ENCODE assay signal across 13 mouse cellular contexts in genomic region chr5:98255176-98255575, GRCm38 (mm10). TPM values are rescaled to one million over a fixed set of nuclear protein-coding genes. Genes with fewer than 3 reads are reported as not detected.
DNase-seq lines count a peak whose midpoint lies in the region; ATAC-seq and TF ChIP-seq lines count a peak whose summit lies in the region.
"Had no signal": no experiment of that assay in that cellular context is flagged by ENCODE, and none has a peak within 500 bp of the region (broad histone marks: within the 10 kb centered on the region; RNA-seq: fewer than 3 reads in every experiment).

No protein-coding gene starts in this region.

- ATAC-seq in heart, embryonic 13.5 days (ENCODE audit: extremely low read depth, insufficient number of reproducible peaks, low FRiP score, low TSS enrichment): no peak
- no peak for ATAC-seq in hindbrain, embryonic 14.5 days (ENCODE audit: low FRiP score)
- ATAC-seq in midbrain, postnatal 0 days (ENCODE audit: low FRiP score): no peak
- ATAC-seq in erythroid progenitor cell, adult 5-6 weeks (replicated peaks; ENCODE audit: low FRiP score, poor library complexity, severe bottlenecking): no peak

- no peak for DNase-seq in heart, postnatal 4 days
- DNase-seq in brain, embryonic 14.5 days (ENCODE audit: low read depth): peak; percentile 59
- no peak for DNase-seq in hindbrain, embryonic 14.5 days (ENCODE audit: low spot score)
- DNase-seq in midbrain, postnatal 0 days (ENCODE audit: low spot score): peak; percentile 10
- DNase-seq in adrenal gland, adult 2 months: no peak
- no peak for DNase-seq in cerebellum, adult 9-11 months
- DNase-seq: adrenal gland, postnatal 14 days; lung, adult 2 months had no signal

- H3K27ac ChIP-seq in heart, embryonic 13.5 days (replicated peaks): no peak overlapping the region
- no peak overlapping the region for H3K27ac ChIP-seq in hindbrain, embryonic 14.5 days
- H3K27ac ChIP-seq in midbrain, postnatal 0 days (ENCODE audit: low read depth, low read length): no peak overlapping the region
- H3K27ac ChIP-seq: embryonic facial prominence, embryonic 13.5 days; kidney, postnatal 0 days had no signal

- no peaks in the 10 kb centered on the region for H3K9me3 ChIP-seq in heart, embryonic 13.5 days
- no peaks in the 10 kb centered on the region for H3K9me3 ChIP-seq in hindbrain, embryonic 14.5 days (ENCODE audit: control insufficient read depth, low read length)
- H3K9me3 ChIP-seq in midbrain, postnatal 0 days (ENCODE audit: low read length): no peaks in the 10 kb centered on the region
- H3K9me3 ChIP-seq: embryonic facial prominence, embryonic 13.5 days had no signal

- peaks cover 18% of the 10 kb centered on the region for H3K4me1 ChIP-seq in heart, embryonic 13.5 days
- H3K4me1 ChIP-seq in hindbrain, embryonic 14.5 days (replicated peaks; ENCODE audit: control insufficient read depth, insufficient read depth, low read length): no peaks in the 10 kb centered on the region; the same call in none of the 2 replicates
- peaks cover 3% of the 10 kb centered on the region; the same call in 1 of the 2 replicates for H3K4me1 ChIP-seq in midbrain, postnatal 0 days (ENCODE audit: insufficient read depth, low read length)

- H3K4me3 ChIP-seq in heart, embryonic 13.5 days: peak overlapping the region; percentile 31
- H3K4me3 ChIP-seq in hindbrain, embryonic 14.5 days (replicated peaks; ENCODE audit: low read length): no peak overlapping the region
- H3K4me3 ChIP-seq in midbrain, postnatal 0 days (ENCODE audit: low read depth, low read length): 0 out of 2 replicates have a peak overlapping the region, but pooled peaks have one; percentile 14

- no peak for TF ChIP-seq POLR2A in brain, embryonic 14.5 days (IDR thresholded peaks at IDR 0.05; ENCODE audit: borderline replicate concordance, extremely low read depth, insufficient read depth, insufficient read length, poor library complexity, severe bottlenecking)

- H3K9ac ChIP-seq in heart, embryonic 13.5 days: no peak overlapping the region
- no peak overlapping the region for H3K9ac ChIP-seq in hindbrain, embryonic 14.5 days
- H3K9ac ChIP-seq in midbrain, postnatal 0 days (replicated peaks; ENCODE audit: low read length, poor library complexity, severe bottlenecking): no peak overlapping the region

- 5% methylated on average over 12 of the region's 12 CpGs for WGBS in heart, embryonic 13.5 days
- 3% methylated on average over 12 of the region's 12 CpGs for WGBS in hindbrain, embryonic 14.5 days
- 3% methylated on average over 12 of the region's 12 CpGs for WGBS in midbrain, postnatal 0 days

- no peaks in the 10 kb centered on the region for H3K36me3 ChIP-seq in heart, embryonic 13.5 days
- H3K36me3 ChIP-seq in hindbrain, embryonic 14.5 days (replicated peaks; ENCODE audit: control insufficient read depth, insufficient read depth): no peaks in the 10 kb centered on the region
- no peaks in the 10 kb centered on the region for H3K36me3 ChIP-seq in midbrain, postnatal 0 days (ENCODE audit: insufficient read depth, low read length)
- H3K36me3 ChIP-seq: embryonic facial prominence, embryonic 13.5 days had no signal

- no peak for TF ChIP-seq CTCF in brain, embryonic 14.5 days (IDR thresholded peaks at IDR 0.05; ENCODE audit: borderline replicate concordance, extremely low read depth, insufficient read depth, insufficient read length)
- no peak for TF ChIP-seq CTCF in midbrain, postnatal 0 days (IDR thresholded peaks at IDR 0.05)

- peaks cover 73% of the 10 kb centered on the region for H3K27me3 ChIP-seq in heart, embryonic 13.5 days (replicated peaks)
- H3K27me3 ChIP-seq in hindbrain, embryonic 14.5 days (ENCODE audit: control insufficient read depth, insufficient read depth, low read length): peaks cover 49% of the 10 kb centered on the region
- H3K27me3 ChIP-seq in midbrain, postnatal 0 days (ENCODE audit: insufficient read depth, low read length): peaks cover 39% of the 10 kb centered on the region

- H3K4me2 ChIP-seq in heart, embryonic 13.5 days: peak overlapping the region; percentile 98
- peak overlapping the region; percentile 86; the same call in 1 of the 2 replicates for H3K4me2 ChIP-seq in hindbrain, embryonic 14.5 days (replicated peaks)
- H3K4me2 ChIP-seq in midbrain, postnatal 0 days (ENCODE audit: low read depth, low read length, poor library complexity, severe bottlenecking): 0 out of 2 replicates have a peak overlapping the region, but pooled peaks have one; percentile 10

RNA-seq across cellular contexts. Expression of gene Fgf5, which starts 1.2 kb away (rescaled TPM):
- 0.60 and 0.82 TPM in 2 replicates for polyA plus RNA-seq in heart, embryonic 13.5 days (2015; fragmentation: Nextera tagmentation; extraction: Ambion mirVana)
- under 1 TPM; 0.36 to 0.38 TPM for total RNA-seq in heart, postnatal 4 days (2021)
- polyA plus RNA-seq in brain, embryonic 14.5 days (2012; rRNA removed): 0.33 and 0.43 TPM in 2 replicates
- 0.37 and 0.44 TPM in 2 replicates for polyA plus RNA-seq in hindbrain, embryonic 14.5 days (2014; fragmentation: Nextera tagmentation; extraction: Ambion mirVana)
- total RNA-seq in midbrain, postnatal 0 days (2014; rRNA removed): 1.1 TPM in 2 replicates
- 0.32 and 0.88 TPM in 2 replicates for polyA plus RNA-seq in midbrain, postnatal 0 days (2015; fragmentation: Nextera tagmentation; extraction: Ambion mirVana)
- total RNA-seq in adrenal gland, adult 2 months (2021): under 1 TPM in 1 of 2 experiments, not detected in 1; 0.10 TPM
- polyA plus RNA-seq in adrenal gland, adult 2 months (2012; rRNA removed): not detected in 2 replicates
- total RNA-seq in erythroid progenitor cell, adult 5-6 weeks (2015; ENCODE audit: low replicate concordance): not detected in 2 replicates
- not detected in 2 replicates for total RNA-seq in erythroid progenitor cell, adult 5-6 weeks (2017; ENCODE audit: low replicate concordance)
- total RNA-seq: adrenal gland, postnatal 14 days had no signal
- polyA plus RNA-seq: heart, postnatal 0 days; kidney, postnatal 0 days; lung, adult 2 months had no signal

Comparison
In these comparisons a context has a peak if more than half of its experiments do, and no peak if none do; other contexts are left out.
1. H3K4me2 ChIP-seq: peak in every context shown above with its lines; median percentile 98 in heart, embryonic 13.5 days; 86 in hindbrain, embryonic 14.5 days; 10 in midbrain, postnatal 0 days.
2. DNase-seq: peak in brain, embryonic 14.5 days (single experiment) and midbrain, postnatal 0 days (single experiment); none in heart, postnatal 4 days (single experiment), hindbrain, embryonic 14.5 days (single experiment), adrenal gland, adult 2 months (single experiment) and cerebellum, adult 9-11 months (single experiment).